Mouse (Mus musculus) kidney, adult 2 months (tissue): Measurements from ENCODE around the gene Dach2. TPM values are rescaled to one million over a fixed set of nuclear protein-coding genes. Genes with fewer than 3 reads are reported as not detected.
"Not testable (repeated sequence)": the region's sequence is repeated elsewhere in the genome, so short reads cannot be mapped to it uniquely, and the experiment has no call there.

Experiments
- DNase-seq: peaks from one replicate; pipeline ENCODE4 v3.0.0; 2021
- H3K27ac ChIP-seq: fragments of 200-500 bp; 2 replicates; pipeline ENCODE4 v1.5.1; 2012; ENCODE audit warnings: low read depth, low read length, control low read depth, inconsistent platforms; ENCODE audit not compliant: insufficient read depth
- H3K27me3 ChIP-seq: fragments of 200-500 bp; replicated peaks from 2 replicates; pipeline ENCODE4 v1.6.1; 2012; ENCODE audit warnings: mild to moderate bottlenecking, moderate library complexity, low read length, inconsistent platforms; ENCODE audit not compliant: control insufficient read depth, insufficient read depth
- H3K36me3 ChIP-seq: fragments of 200-500 bp; 2 replicates; pipeline ENCODE4 v1.6.1; 2012; ENCODE audit warnings: mild to moderate bottlenecking, moderate library complexity, low read length, inconsistent platforms; ENCODE audit not compliant: control insufficient read depth, insufficient read depth
- H3K4me1 ChIP-seq: fragments of 200-500 bp; 2 replicates; pipeline ENCODE4 v1.6.1; 2011; ENCODE audit warnings: low read length; ENCODE audit not compliant: control insufficient read depth, insufficient read depth
- H3K4me3 ChIP-seq: fragments of 200-500 bp; 2 replicates; pipeline ENCODE4 v1.5.1; 2011; ENCODE audit warnings: mild to moderate bottlenecking, low read depth, low read length, control low read depth; ENCODE audit not compliant: insufficient read depth
- CTCF ChIP-seq: fragments of 200-500 bp; conservative IDR thresholded peaks from 2 replicates; pipeline ENCODE4 v1.5.1; 2011; ENCODE audit warnings: low read depth, mild to moderate bottlenecking, control low read depth, low read length, moderate library complexity, mixed read lengths; ENCODE audit not compliant: insufficient read depth, insufficient read length
- POLR2A ChIP-seq: fragments of 200-500 bp; IDR thresholded peaks from one replicate; pipeline ENCODE4 v1.6.1; 2011; ENCODE audit warnings: low read depth, low read length, control low read depth
- WGBS: fragments of 180-500 bp; shearing (Covaris S2); methylation state at CpG from one replicate; pipeline ENCODE4 v1.1.7; 2018; 5-methylcytosine and 5-hydroxymethylcytosine counted together
- polyA plus RNA-seq: library from polyadenylated mRNA; depleted of rRNA; stranded (reverse); fragments of >200 nt; gene quantifications from 2 replicates; pipeline ENCODE4 v1.2.3, GENCODE M21; 2012; rRNA removed

Dach2 gene
- not detected in 2 replicates for polyA plus RNA-seq

DNA sequence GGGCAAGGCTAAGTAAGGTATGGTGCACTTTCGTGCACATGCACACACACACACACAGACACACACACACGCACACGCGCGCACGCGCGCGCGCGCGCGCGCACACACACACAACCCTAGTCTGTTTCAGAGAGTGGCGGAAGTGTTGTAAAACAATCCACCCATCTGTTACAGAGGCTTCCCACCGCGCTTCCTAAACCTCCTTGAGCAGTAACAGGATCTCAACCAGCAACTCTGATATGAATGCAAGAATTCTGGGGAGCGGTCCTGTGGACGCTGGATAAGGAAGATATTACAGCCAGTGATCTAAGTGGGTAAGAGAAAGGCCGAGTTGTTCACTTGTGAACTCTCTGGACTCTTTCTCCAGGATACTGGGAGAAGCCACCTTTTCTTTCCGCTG is at the start of gene Dach2:
TSS of gene Dach2 (plus strand) at position 107 of the 400 bp plus-strand sequence.
- Histone ChIP-seq H3K4me3 (peak within 1 kb of the TSS; percentile 51), H3K4me1 (no peaks in the 10 kb centered on the region), H3K27me3 (0 out of 2 replicates have a peak, but pooled peaks cover 1% of the 10 kb centered on the region), H3K27ac (no peak within 1 kb of the TSS), H3K36me3 (no peaks in the 10 kb centered on the region)
- no peak for DNase-seq
- TF ChIP-seq POLR2A (no peak), CTCF (no peak)
- under 1% methylated on average over 21 of the region's 21 CpGs for WGBS

DNA sequence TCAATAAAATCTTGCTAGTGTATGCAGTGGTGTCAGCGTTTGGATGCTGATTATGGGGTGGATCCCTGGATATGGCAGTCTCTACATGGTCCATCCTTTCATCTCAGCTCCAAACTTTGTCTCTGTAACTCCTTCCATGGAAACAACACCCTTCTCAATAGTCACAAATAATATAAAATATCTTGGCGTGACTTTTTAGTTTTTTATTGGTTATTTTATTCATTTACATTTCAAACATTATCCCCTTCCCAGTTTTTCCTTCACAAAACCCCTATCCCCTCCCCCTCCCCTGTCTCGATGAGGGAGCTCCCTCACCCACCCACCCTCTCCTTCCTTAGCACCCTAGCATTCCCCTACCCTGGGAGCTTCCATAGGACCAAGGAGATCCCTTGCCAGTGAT is 44.9 kb upstream of the Dach2 start:
- not testable (repeated sequence) for H3K4me3 ChIP-seq, DNase-seq, H3K4me1 ChIP-seq, H3K36me3 ChIP-seq, H3K27ac ChIP-seq, H3K27me3 ChIP-seq
- 82% methylated on average over 2 of the region's 3 CpGs for WGBS

DNA sequence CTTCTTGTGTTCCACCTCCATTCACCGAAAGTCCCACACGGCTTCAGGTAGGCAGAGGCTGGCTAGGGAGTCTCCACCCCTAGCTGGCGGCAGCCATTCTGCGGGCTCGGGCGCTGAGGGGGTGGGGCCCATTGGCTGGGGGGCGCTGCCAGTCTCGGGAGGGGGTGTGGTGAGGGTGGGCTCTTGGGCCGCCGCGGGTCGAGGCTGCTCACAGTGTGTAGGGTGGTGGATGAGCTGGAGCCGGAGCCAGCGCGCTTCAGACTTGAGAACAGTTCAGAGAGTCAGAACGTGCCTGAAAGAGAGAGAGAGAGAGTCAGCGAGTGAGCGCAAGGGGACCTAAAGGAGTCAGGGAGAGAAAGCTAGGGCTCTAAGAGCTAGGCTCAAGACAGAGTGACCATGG is 721 bp downstream of the Dach2 start:
- H3K27ac ChIP-seq: no peak overlapping the region
- TF ChIP-seq CTCF: no peak
- 2% methylated on average over 18 of the region's 18 CpGs for WGBS
- H3K4me1 ChIP-seq: no peaks in the 10 kb centered on the region
- DNase-seq: peak; percentile 36
- 0 out of 2 replicates have a peak, but pooled peaks cover 1% of the 10 kb centered on the region for H3K27me3 ChIP-seq
- H3K36me3 ChIP-seq: no peaks in the 10 kb centered on the region
- H3K4me3 ChIP-seq: peak overlapping the region; percentile 51

DNA sequence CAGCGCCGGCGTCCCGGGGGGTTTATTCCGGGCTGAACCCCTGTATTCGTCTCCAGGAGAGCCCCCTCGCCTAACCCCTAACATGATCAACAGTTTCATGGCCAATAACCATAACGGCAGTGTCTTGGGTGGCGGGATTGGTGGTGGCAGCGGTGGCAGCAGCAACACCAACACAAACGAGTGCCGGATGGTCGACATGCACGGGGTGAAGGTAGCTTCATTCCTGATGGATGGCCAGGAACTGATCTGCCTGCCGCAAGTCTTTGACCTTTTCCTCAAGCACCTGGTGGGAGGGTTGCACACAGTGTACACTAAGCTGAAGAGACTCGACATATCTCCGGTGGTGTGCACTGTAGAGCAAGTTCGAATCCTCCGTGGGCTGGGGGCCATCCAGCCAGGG is 1.2 kb downstream of the Dach2 start:
- Histone ChIP-seq H3K27me3 (0 out of 2 replicates have a peak, but pooled peaks cover 1% of the 10 kb centered on the region), H3K4me1 (no peaks in the 10 kb centered on the region), H3K27ac (no peak overlapping the region), H3K4me3 (peak overlapping the region; percentile 51), H3K36me3 (no peaks in the 10 kb centered on the region)
- 1% methylated on average over 19 of the region's 19 CpGs for WGBS
- no peak for DNase-seq
- TF ChIP-seq CTCF (no peak), POLR2A (no peak)

DNA sequence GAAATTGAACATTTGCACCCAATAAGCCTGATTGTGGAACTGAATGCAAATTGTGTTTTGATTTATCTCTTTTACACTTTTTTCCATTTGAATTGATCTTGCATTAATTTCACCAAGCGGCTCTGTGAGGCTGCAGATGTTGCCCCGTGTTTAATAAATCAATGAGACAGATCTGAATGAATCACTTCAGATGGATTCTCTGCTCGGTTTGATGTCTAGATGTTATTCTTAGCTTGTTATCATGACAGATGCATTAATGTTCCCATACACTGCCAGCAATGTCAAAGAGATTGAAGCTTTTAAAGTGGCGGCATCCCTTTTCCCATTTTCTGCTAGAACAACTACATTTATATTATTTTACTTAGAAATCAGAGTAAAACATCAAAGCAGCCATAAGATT is 7.0 kb downstream of the Dach2 start:
- no peak for DNase-seq
- TF ChIP-seq POLR2A: no peak
- TF ChIP-seq CTCF: no peak
- Histone ChIP-seq H3K4me1 (no peaks in the 10 kb centered on the region), H3K27me3 (no peaks in the 10 kb centered on the region), H3K36me3 (no peaks in the 10 kb centered on the region), H3K4me3 (no peak overlapping the region), H3K27ac (no peak overlapping the region)
- WGBS: 62% methylated on average over 4 of the region's 4 CpGs

DNA sequence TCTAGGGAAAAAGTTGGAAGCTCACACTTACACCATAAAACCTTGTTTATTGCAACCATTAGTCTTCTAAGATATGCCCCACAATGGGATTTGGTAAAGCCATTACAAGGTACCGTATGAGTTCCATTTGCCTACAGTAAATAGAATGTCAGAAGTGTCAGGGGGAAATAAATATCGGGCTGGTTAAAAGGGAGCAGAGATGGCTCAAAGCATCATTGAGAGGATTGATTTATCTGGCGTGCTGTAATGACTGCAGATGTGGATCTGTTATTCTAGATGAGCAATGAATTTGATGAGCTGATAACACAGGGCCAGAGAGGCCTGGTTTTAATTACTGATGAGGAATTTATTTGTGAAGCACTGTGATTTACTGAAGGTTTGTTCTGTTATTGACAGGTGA is 40.8 kb downstream of the Dach2 start:
- no peak overlapping the region for H3K27ac ChIP-seq
- no peak overlapping the region for H3K4me3 ChIP-seq
- no peak for DNase-seq
- TF ChIP-seq CTCF (no peak), POLR2A (no peak)
- WGBS: 25% methylated on average over 3 of the region's 3 CpGs
- no peaks in the 10 kb centered on the region for H3K4me1 ChIP-seq
- no peaks in the 10 kb centered on the region for H3K36me3 ChIP-seq
- no peaks in the 10 kb centered on the region for H3K27me3 ChIP-seq

DNA sequence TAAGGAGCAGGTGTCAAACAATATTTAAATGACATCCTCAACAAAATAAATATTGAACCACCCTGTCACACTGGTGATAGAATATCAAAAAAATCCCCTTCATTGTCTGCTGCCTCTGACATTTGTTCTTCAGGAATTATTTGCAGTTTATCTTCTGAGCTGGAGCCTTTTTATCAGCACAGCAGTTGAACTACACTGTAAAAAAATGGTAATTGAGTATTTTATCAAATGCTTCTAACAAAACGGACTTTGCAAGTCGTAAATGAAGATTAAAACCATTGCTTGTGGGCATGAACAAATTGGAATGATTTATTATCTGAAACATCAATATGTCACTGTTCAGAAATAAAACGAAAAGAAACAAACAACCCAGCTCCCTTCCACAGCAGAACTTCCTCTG is 97.1 kb downstream of the Dach2 start:
- Histone ChIP-seq H3K4me3 (no peak overlapping the region), H3K27me3 (no peaks in the 10 kb centered on the region), H3K36me3 (no peaks in the 10 kb centered on the region), H3K27ac (no peak overlapping the region), H3K4me1 (no peaks in the 10 kb centered on the region)
- no peak for TF ChIP-seq CTCF
- no peak for TF ChIP-seq POLR2A
- no peak for DNase-seq
- WGBS: 46% methylated on average over 3 of the region's 3 CpGs

DNA sequence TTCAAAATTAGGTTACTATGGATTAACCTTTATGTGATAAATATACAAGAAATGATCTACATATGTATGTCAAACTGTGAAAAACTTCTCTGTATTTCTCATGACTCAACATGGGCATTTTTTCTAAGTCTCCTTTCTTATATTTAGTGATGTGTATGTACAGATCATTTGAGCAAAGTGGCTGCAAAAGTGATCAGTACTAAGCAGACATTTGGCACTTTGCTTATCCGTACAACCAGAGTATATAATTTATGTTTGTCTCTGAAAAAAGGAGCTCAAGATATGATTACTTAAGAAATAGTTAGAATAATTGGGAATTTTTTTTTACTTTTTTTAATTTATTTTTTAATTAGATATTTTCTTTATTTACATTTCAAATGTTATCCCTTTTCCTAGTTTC is 111.4 kb downstream of the Dach2 start:
- no peaks in the 10 kb centered on the region for H3K27me3 ChIP-seq
- no peak overlapping the region for H3K27ac ChIP-seq
- 70% methylated on average over 1 of the region's 1 CpGs for WGBS
- H3K36me3 ChIP-seq: no peaks in the 10 kb centered on the region
- no peak for DNase-seq
- H3K4me1 ChIP-seq: no peaks in the 10 kb centered on the region
- no peak overlapping the region for H3K4me3 ChIP-seq
- TF ChIP-seq CTCF (no peak), POLR2A (no peak)
